18 mouse cellular contexts compared by ENCODE assay signal in genomic region chr11:35348099-35348498, GRCm38 (mm10).
A peak's percentile ranks its signal among the peaks of the same experiment; 100 is the strongest.
DNase-seq lines count a peak whose midpoint lies in the region; ATAC-seq and TF ChIP-seq lines count a peak whose summit lies in the region.
"Had no signal": no experiment of that assay in that cellular context is flagged by ENCODE, and none has a peak within 500 bp of the region (broad histone marks: within the 10 kb centered on the region; RNA-seq: fewer than 3 reads in every experiment).

No protein-coding gene starts in this region.

- ATAC-seq in embryonic facial prominence, embryonic 12.5 days (ENCODE audit: insufficient number of reproducible peaks, insufficient read depth, low FRiP score, low TSS enrichment) = peak; percentile 29; the same call in 1 of the 2 replicates
- peak; percentile 75 for ATAC-seq in embryonic facial prominence, embryonic 14.5 days (ENCODE audit: low read depth)
- no peak for ATAC-seq in kidney, embryonic 14.5 days (ENCODE audit: low FRiP score, low TSS enrichment)
- ATAC-seq: forebrain, embryonic 15.5 days had no signal

- no peak overlapping the region for H3K9ac ChIP-seq in embryonic facial prominence, embryonic 12.5 days
- no peak overlapping the region for H3K9ac ChIP-seq in embryonic facial prominence, embryonic 14.5 days (ENCODE audit: low read depth, low read length)
- no peak overlapping the region for H3K9ac ChIP-seq in kidney, embryonic 14.5 days (ENCODE audit: low read depth, low read length)
- H3K9ac ChIP-seq: forebrain, embryonic 15.5 days; hindbrain, embryonic 15.5 days had no signal

- no peak for DNase-seq in embryonic facial prominence, embryonic 10.5 days (ENCODE audit: low spot score)
- DNase-seq in layer of hippocampus, adult 2 months (ENCODE audit: low spot score in 2 of 2) = no peak
- DNase-seq in layer of hippocampus, adult 9-10 months (ENCODE audit: low spot score) = no peak
- DNase-seq in embryonic facial prominence, embryonic 14.5 days (ENCODE audit: low spot score) = peak; percentile 75
- peak; percentile 5 for DNase-seq in skeletal muscle tissue, adult 2 months (ENCODE audit: low read depth, low spot score)
- no peak for DNase-seq in adrenal gland, adult 8-10 months
- DNase-seq: adrenal gland, postnatal 14 days; cerebellum, adult 2 months; cerebellum, postnatal 14 days; embryo, embryonic 11 days; gastrocnemius, postnatal 36 days; heart, adult 11 months; heart, postnatal 36 days; kidney, adult 11 months had no signal

- no peak for TF ChIP-seq CTCF in layer of hippocampus, adult 2 months (conservative IDR thresholded peaks at IDR 0.05)

- no peaks in the 10 kb centered on the region for H3K27me3 ChIP-seq in embryonic facial prominence, embryonic 12.5 days
- H3K27me3 ChIP-seq in embryonic facial prominence, embryonic 10.5 days (replicated peaks; ENCODE audit: low read depth, poor library complexity, severe bottlenecking) = peaks cover 28% of the 10 kb centered on the region; the same call in 1 of the 2 replicates
- H3K27me3 ChIP-seq in embryonic facial prominence, embryonic 14.5 days (replicated peaks; ENCODE audit: control insufficient read depth, insufficient read depth, low read length) = no peaks in the 10 kb centered on the region
- no peaks in the 10 kb centered on the region for H3K27me3 ChIP-seq in kidney, embryonic 14.5 days (ENCODE audit: control insufficient read depth, insufficient read depth, low read length)

- H3K9me3 ChIP-seq in embryonic facial prominence, embryonic 12.5 days = no peaks in the 10 kb centered on the region
- no peaks in the 10 kb centered on the region for H3K9me3 ChIP-seq in embryonic facial prominence, embryonic 10.5 days
- no peaks in the 10 kb centered on the region for H3K9me3 ChIP-seq in embryonic facial prominence, embryonic 14.5 days (ENCODE audit: control insufficient read depth, low read length)
- H3K9me3 ChIP-seq in kidney, embryonic 14.5 days (ENCODE audit: control insufficient read depth, low read length) = no peaks in the 10 kb centered on the region
- H3K9me3 ChIP-seq: forebrain, embryonic 15.5 days; hindbrain, embryonic 15.5 days had no signal

- no peaks in the 10 kb centered on the region for H3K36me3 ChIP-seq in embryonic facial prominence, embryonic 12.5 days
- H3K36me3 ChIP-seq in embryonic facial prominence, embryonic 10.5 days (replicated peaks) = no peaks in the 10 kb centered on the region
- no peaks in the 10 kb centered on the region for H3K36me3 ChIP-seq in embryonic facial prominence, embryonic 14.5 days (ENCODE audit: control insufficient read depth, insufficient read depth, low read length)
- H3K36me3 ChIP-seq in kidney, embryonic 14.5 days (ENCODE audit: control insufficient read depth, insufficient read depth, low read length) = no peaks in the 10 kb centered on the region
- H3K36me3 ChIP-seq: forebrain, embryonic 15.5 days; hindbrain, embryonic 15.5 days had no signal

- peaks cover 44% of the 10 kb centered on the region for H3K4me1 ChIP-seq in embryonic facial prominence, embryonic 12.5 days
- peaks cover 50% of the 10 kb centered on the region for H3K4me1 ChIP-seq in embryonic facial prominence, embryonic 10.5 days
- H3K4me1 ChIP-seq in embryonic facial prominence, embryonic 14.5 days (ENCODE audit: control insufficient read depth, insufficient read depth, low read length) = peaks cover 29% of the 10 kb centered on the region
- H3K4me1 ChIP-seq in kidney, embryonic 14.5 days (ENCODE audit: control insufficient read depth, insufficient read depth, low read length) = peaks cover 9% of the 10 kb centered on the region; the same call in 1 of the 2 replicates
- H3K4me1 ChIP-seq: forebrain, embryonic 15.5 days; hindbrain, embryonic 15.5 days had no signal

- no peak overlapping the region for H3K4me3 ChIP-seq in embryonic facial prominence, embryonic 12.5 days
- no peak overlapping the region for H3K4me3 ChIP-seq in embryonic facial prominence, embryonic 10.5 days
- no peak overlapping the region for H3K4me3 ChIP-seq in layer of hippocampus, adult 2 months
- no peak overlapping the region for H3K4me3 ChIP-seq in embryonic facial prominence, embryonic 14.5 days (ENCODE audit: low read depth, low read length)
- no peak overlapping the region for H3K4me3 ChIP-seq in kidney, embryonic 14.5 days (ENCODE audit: low read length)
- H3K4me3 ChIP-seq: forebrain, embryonic 15.5 days; hindbrain, embryonic 15.5 days had no signal

- no peak overlapping the region for H3K4me2 ChIP-seq in embryonic facial prominence, embryonic 12.5 days (replicated peaks)
- no peak overlapping the region for H3K4me2 ChIP-seq in embryonic facial prominence, embryonic 14.5 days (ENCODE audit: low read depth, low read length)
- H3K4me2 ChIP-seq in kidney, embryonic 14.5 days (replicated peaks; ENCODE audit: low read depth, low read length) = no peak overlapping the region
- H3K4me2 ChIP-seq: forebrain, embryonic 15.5 days; hindbrain, embryonic 15.5 days had no signal

- 30% methylated on average over 4 of the region's 4 CpGs for WGBS in embryonic facial prominence, embryonic 12.5 days
- 47% methylated on average over 4 of the region's 4 CpGs for WGBS in embryonic facial prominence, embryonic 10.5 days
- WGBS in embryonic facial prominence, embryonic 14.5 days = 18% methylated on average over 4 of the region's 4 CpGs
- WGBS in kidney, embryonic 14.5 days = 71% methylated on average over 4 of the region's 4 CpGs

- no peak overlapping the region for H3K27ac ChIP-seq in embryonic facial prominence, embryonic 12.5 days
- no peak overlapping the region for H3K27ac ChIP-seq in embryonic facial prominence, embryonic 10.5 days (replicated peaks)
- H3K27ac ChIP-seq in layer of hippocampus, adult 2 months = peak overlapping the region; percentile 43; the same call in 1 of the 2 replicates
- 0 out of 2 replicates have a peak overlapping the region, but pooled peaks have one; percentile 24 for H3K27ac ChIP-seq in embryonic facial prominence, embryonic 14.5 days (replicated peaks; ENCODE audit: low read depth, low read length)
- H3K27ac ChIP-seq in kidney, embryonic 14.5 days (ENCODE audit: low read depth, low read length) = no peak overlapping the region
- H3K27ac ChIP-seq: forebrain, embryonic 15.5 days; hindbrain, embryonic 15.5 days had no signal

Comparison
In these comparisons a context has a peak if more than half of its experiments do, and no peak if none do; other contexts are left out.
1. H3K27ac ChIP-seq: peak in layer of hippocampus, adult 2 months (single experiment) and embryonic facial prominence, embryonic 14.5 days (single experiment); none in embryonic facial prominence, embryonic 12.5 days (single experiment), embryonic facial prominence, embryonic 10.5 days (single experiment) and kidney, embryonic 14.5 days (single experiment).
2. DNase-seq: peak in embryonic facial prominence, embryonic 14.5 days (single experiment) and skeletal muscle tissue, adult 2 months (single experiment); none in embryonic facial prominence, embryonic 10.5 days (single experiment), layer of hippocampus, adult 2 months (0 of 2), layer of hippocampus, adult 9-10 months (single experiment) and adrenal gland, adult 8-10 months (single experiment).